Mouse (Mus musculus) 416B (cell line): ENCODE results near the gene Zfyve1.
"Not testable (repeated sequence)": the region's sequence is repeated elsewhere in the genome, so short reads cannot be mapped to it uniquely, and the experiment has no call there.

Source experiments
- DNase-seq: peaks from one replicate; pipeline ENCODE4 v3.0.0; 2011; ENCODE audit warnings: low read depth

Gene Zfyve1

GRCm38 (mm10) chr12:83597025-83597501 is at the start of gene Zfyve1:
TSS of gene Zfyve1 (minus strand) at chr12:83597222.
- peak; percentile 99 for DNase-seq

- DNase-seq: no peak
Observed at GRCm38 (mm10) chr12:83643116-83643515, 46.1 kb upstream of the Zfyve1 start.

- DNase-seq: no peak
Observed at GRCm38 (mm10) chr12:83641233-83641632, 44.2 kb upstream of the Zfyve1 start.

DNA sequence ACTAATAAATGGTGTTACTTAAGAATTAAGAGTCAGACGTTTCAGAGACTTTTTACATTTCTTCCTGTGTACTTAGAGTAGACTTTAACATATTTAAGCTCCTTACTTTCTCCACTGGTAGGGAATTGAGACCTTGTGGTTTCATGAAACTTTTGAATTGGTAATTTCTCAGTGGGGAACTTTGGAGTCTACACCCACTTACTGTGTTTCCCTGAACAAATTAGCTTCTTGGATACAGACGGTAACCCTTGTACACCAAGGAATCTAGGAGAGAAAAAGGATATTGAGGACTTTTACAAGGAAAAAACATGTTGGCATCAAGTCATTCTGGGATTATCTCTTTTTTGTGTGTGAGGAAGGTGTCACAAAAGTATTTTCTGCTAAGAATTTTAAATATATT is 36.8 kb upstream of the Zfyve1 start:
- DNase-seq: no peak

GRCm38 (mm10) chr12:83632680-83633025 is 35.6 kb upstream of the Zfyve1 start:
- peak; percentile 57 for DNase-seq

GRCm38 (mm10) chr12:83631743-83632679 is 35.0 kb upstream of the Zfyve1 start:
- DNase-seq: peak; percentile 100

DNA sequence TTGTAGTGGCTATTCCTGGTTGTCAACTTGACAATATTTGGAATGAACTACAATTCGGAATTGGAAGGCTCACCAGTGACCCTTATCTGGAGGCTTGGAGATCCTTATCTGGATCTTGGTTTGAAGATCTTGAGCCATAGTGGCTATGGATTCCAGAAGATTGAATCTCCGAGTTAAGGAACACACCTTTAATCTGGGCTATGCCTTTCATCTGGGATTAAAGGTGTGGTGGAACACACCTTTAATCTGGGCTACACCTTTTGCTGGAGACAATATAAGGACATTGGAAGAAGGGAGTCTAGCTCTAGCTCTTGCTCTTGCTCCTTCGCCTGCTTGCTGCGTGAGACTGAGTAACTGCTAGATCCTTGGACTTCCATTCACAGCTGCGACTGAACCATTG is 33.9 kb upstream of the Zfyve1 start, which contains the start of gene Rbm25:
Rbm25 (plus strand) TSS at position 301 of the 400 bp plus-strand sequence.
- not testable (repeated sequence) for DNase-seq

GRCm38 (mm10) chr12:83624321-83624720 is 27.3 kb upstream of the Zfyve1 start:
- no peak for DNase-seq

DNA sequence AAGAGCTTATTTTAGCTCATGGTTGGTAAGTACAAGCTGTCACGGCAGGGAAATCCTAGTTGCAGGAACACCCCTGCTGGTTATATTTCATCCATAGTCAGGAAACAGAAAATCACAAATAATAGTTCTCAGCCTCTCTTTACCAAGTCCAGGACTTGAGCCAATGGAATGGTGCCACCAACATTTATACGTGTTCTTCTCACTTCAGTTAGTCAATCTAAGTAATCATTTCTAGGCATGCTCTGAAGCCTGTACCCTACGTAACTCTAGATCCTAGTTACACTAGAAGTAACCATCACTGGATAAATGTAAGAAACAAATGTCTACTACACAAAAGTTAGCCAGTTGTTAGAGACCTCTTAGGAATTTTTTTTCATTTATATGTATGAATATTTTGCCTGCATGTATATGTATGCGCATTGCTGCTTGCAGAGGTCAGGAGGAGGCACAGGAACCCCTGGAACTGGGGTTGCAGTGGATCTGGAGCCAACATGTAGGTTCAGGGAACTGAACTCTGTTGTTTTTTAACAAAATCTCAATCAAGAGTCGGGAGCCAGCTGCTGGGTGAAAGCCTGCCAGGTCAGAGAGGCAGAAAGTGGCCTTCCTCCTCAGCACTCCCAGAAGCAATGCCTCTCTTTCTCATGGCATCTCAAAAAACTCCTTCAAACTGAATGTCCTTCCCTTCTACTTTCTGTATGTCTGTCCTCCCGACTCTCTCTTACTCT is 25.2 kb upstream of the Zfyve1 start:
- DNase-seq: no peak

- not testable (repeated sequence) for DNase-seq
Observed at GRCm38 (mm10) chr12:83620694-83621093, 23.7 kb upstream of the Zfyve1 start.

DNA sequence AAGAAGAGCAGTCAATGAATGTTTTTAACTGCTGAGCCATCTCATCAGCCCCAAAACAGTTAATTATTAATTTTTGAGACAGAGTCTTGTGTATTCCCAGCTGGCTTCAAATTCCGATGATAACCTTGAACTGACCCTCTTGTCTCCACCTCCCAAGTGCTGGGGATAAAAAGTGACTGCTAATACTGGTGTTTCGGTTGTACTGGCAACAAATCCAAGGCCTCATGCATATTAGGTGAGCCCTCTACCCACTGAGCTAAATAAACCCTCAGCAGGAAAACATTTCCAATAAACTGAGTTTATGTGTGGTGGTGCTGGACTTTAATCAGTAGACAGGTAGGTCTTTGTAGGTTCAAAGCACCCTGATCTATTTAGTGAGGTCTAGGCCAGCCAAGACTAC is 22.0 kb upstream of the Zfyve1 start:
- no peak for DNase-seq

- DNase-seq: peak; percentile 74
Observed at GRCm38 (mm10) chr12:83617261-83617660, 20.2 kb upstream of the Zfyve1 start.

DNA sequence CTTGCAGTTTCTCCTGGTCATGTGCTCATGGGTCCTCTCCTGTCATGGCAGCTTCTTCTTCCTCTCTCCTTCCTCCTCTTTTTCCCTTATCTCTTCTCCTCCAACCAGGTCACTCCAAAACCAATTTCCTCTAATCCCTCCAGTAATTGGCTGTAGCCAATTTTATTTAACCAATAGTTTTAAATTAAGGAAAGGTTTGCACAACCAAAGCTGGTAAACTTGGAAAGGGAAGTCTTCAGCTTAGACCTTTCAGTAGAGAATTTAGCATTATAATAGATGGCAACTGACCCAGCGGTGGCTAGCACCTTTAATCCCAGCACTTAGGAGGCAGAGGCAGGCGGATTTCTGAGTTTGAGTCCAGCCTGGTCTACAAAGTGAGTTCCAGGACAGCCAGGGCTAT is 9.4 kb upstream of the Zfyve1 start:
- not testable (repeated sequence) for DNase-seq

GRCm38 (mm10) chr12:83602285-83602684 is 5.3 kb upstream of the Zfyve1 start:
- DNase-seq: no peak

DNA sequence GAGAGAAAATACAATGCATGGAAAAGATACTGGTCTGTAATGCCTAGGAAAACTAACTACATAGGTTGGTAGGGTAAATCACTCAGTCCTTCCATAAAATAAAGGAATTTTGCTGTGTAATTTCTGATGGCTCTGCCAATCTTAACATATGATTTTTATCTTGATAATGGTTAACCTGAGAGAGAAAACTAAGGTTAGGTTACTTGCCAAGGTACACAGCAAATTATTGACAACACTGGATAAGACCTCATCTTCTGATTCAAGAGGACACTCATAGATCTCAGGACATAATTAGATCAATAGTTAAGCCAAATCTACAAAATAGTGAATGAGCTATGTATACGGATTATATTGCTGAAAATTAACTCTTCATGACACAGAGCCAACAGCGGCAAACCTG is 859 bp upstream of the Zfyve1 start:
- no peak for DNase-seq

GRCm38 (mm10) chr12:83596191-83596954 is 649 bp downstream of the Zfyve1 start:
- peak; percentile 17 for DNase-seq

DNA sequence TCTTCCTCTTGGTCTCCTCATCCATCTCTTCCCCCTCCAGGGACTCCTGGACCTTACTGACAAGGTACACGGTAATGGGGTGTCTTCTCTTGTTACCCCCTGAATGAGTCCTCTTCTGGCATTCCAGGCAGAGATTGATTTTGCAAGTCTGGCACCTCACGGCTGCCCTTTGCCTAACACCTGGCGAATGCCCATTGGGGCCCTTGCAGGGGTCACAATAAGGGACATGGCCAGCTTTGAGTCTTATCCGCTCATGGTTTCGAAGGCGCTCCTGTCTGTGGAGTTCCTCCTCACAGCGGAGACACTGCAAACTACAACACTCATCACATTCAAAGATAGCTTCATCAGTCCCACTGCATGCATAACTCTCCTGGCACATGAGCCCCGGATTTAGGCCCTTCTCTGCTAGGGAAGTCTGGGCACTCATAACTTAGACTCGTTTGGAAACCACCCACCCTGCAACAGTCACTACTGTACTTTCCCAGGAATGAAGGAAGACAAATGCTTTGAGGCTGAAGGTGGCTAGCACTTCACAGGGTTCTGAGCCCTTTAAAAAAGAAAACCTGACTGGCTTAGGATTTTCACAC is 2.5 kb downstream of the Zfyve1 start:
- DNase-seq: no peak

- peak; percentile 48 for DNase-seq
Observed at GRCm38 (mm10) chr12:83591754-83592501, 5.1 kb downstream of the Zfyve1 start.

- DNase-seq: no peak
Observed at GRCm38 (mm10) chr12:83586628-83587027, 10.4 kb downstream of the Zfyve1 start.

GRCm38 (mm10) chr12:83582747-83583146 is 14.3 kb downstream of the Zfyve1 start:
- no peak for DNase-seq

DNA sequence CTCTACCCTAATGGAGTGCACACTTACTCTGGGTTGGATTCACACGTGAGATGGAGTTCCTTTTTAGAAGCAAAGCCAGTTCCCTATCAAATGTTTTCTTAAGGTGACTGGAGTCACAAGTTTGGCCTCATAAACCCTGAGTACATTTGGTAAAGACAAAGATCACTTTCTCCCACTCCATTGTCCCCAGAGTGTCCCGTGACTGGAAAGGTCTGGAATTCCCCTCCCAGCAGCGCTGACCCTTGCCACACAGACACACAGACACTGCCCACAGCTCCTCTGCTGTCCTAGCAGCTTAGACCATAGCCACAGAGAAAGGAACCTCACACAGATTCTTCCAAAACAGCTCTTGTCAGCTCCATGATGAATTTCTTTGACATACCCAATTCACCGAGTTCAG is 14.9 kb downstream of the Zfyve1 start:
- DNase-seq: no peak
